8 mouse cellular contexts compared by ENCODE assay signal in the genomic region with DNA sequence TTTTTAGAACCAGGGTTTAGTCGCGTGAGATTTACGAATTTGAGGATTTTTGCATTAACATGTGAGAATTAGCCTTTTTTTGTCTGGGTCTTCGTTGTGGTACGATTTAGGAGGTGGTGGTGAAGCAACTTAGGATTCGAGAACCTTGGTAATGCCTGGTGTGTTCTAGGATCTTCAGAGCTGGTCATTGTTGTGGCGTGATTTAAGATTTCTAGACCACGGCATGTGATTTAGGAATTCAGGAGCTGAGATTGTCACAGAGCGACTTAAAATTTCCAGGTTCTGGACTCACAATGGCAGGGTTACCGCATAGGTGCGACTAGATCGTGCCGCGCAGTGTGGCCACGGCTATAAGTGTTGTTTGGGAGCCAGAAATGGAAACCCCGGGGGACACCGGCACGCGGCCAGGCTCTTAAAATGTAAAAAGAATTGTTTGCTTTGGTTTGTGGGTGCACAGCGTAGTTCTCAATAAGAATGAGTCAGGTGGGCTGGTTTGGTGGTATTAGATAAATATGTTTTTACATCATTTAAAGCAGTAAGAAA. TPM values are rescaled to one million over a fixed set of nuclear protein-coding genes. Genes with fewer than 3 reads are reported as not detected.
DNase-seq lines count a peak whose midpoint lies in the region; ATAC-seq and TF ChIP-seq lines count a peak whose summit lies in the region.

No protein-coding gene starts in this region.

- no peak for ATAC-seq in embryonic facial prominence, embryonic 11.5 days (replicated peaks; ENCODE audit: insufficient number of reproducible peaks, low FRiP score, low TSS enrichment, low read depth)
- no peak for ATAC-seq in intestine, embryonic 15.5 days
- ATAC-seq in neural tube, embryonic 14.5 days (ENCODE audit: low read depth), result no peak
- ATAC-seq in megakaryocyte-erythroid progenitor cell, adult 5-6 weeks (replicated peaks; ENCODE audit: low FRiP score, low TSS enrichment, poor library complexity, severe bottlenecking), result no peak

- no peak for TF ChIP-seq CTCF in lung, adult 2 months (IDR thresholded peaks at IDR 0.05; ENCODE audit: insufficient read depth, low read length)

- WGBS in lung, adult 2 months, result 53% methylated on average over 20 of the region's 20 CpGs
- WGBS in embryonic facial prominence, embryonic 11.5 days, result 52% methylated on average over 20 of the region's 20 CpGs
- WGBS in intestine, embryonic 15.5 days, result 47% methylated on average over 20 of the region's 20 CpGs
- WGBS in neural tube, embryonic 14.5 days, result 54% methylated on average over 20 of the region's 20 CpGs

- peak overlapping the region; percentile 78 for H3K9ac ChIP-seq in embryonic facial prominence, embryonic 11.5 days (replicated peaks; ENCODE audit: low read length)
- peak overlapping the region; percentile 57 for H3K9ac ChIP-seq in intestine, embryonic 15.5 days
- peak overlapping the region; percentile 74 for H3K9ac ChIP-seq in neural tube, embryonic 14.5 days (replicated peaks; ENCODE audit: low read depth, low read length)

- peaks cover 4% of the 10 kb centered on the region for H3K36me3 ChIP-seq in embryonic facial prominence, embryonic 11.5 days (replicated peaks; ENCODE audit: control insufficient read depth, insufficient read depth, low read depth, low read length)
- no peaks in the 10 kb centered on the region for H3K36me3 ChIP-seq in intestine, embryonic 15.5 days
- H3K36me3 ChIP-seq in neural tube, embryonic 14.5 days (ENCODE audit: control insufficient read depth, insufficient read depth, low read length), result peaks cover 12% of the 10 kb centered on the region; the same call in 1 of the 2 replicates

- peak overlapping the region; percentile 12 for H3K4me3 ChIP-seq in lung, adult 2 months (replicated peaks; ENCODE audit: extremely low read depth, low read depth, low read length)
- H3K4me3 ChIP-seq in embryonic facial prominence, embryonic 11.5 days (ENCODE audit: low read depth, low read length), result peak overlapping the region; percentile 56
- peak overlapping the region; percentile 53 for H3K4me3 ChIP-seq in intestine, embryonic 15.5 days (replicated peaks)
- H3K4me3 ChIP-seq in neural tube, embryonic 14.5 days (ENCODE audit: low read depth, low read length), result peak overlapping the region; percentile 57

- H3K4me2 ChIP-seq in embryonic facial prominence, embryonic 11.5 days (ENCODE audit: low read depth, low read length), result peak overlapping the region; percentile 30
- peak overlapping the region; percentile 61 for H3K4me2 ChIP-seq in intestine, embryonic 15.5 days (replicated peaks)
- H3K4me2 ChIP-seq in neural tube, embryonic 14.5 days (ENCODE audit: low read depth, low read length), result peak overlapping the region; percentile 56

- H3K9me3 ChIP-seq in embryonic facial prominence, embryonic 11.5 days (replicated peaks; ENCODE audit: control insufficient read depth, low read length), result peaks cover 8% of the 10 kb centered on the region
- H3K9me3 ChIP-seq in intestine, embryonic 15.5 days, result no peaks in the 10 kb centered on the region
- H3K9me3 ChIP-seq in neural tube, embryonic 14.5 days (ENCODE audit: control insufficient read depth, low read length), result peaks cover 6% of the 10 kb centered on the region

- peak; percentile 13 for DNase-seq in lung, adult 2 months
- DNase-seq in lung, postnatal 10 days, result no peak
- no peak for DNase-seq in embryonic facial prominence, embryonic 11.5 days (ENCODE audit: low spot score)
- DNase-seq in urinary bladder, postnatal 4 days (ENCODE audit: low spot score in 2 of 2), result no peak
- no peak for DNase-seq in T-cell, adult 2 months (ENCODE audit: low spot score)

- H3K4me1 ChIP-seq in lung, adult 2 months (ENCODE audit: control insufficient read depth, insufficient read depth, low read length), result no peaks in the 10 kb centered on the region
- no peaks in the 10 kb centered on the region for H3K4me1 ChIP-seq in embryonic facial prominence, embryonic 11.5 days (ENCODE audit: control insufficient read depth, insufficient read depth, low read length)
- no peaks in the 10 kb centered on the region for H3K4me1 ChIP-seq in intestine, embryonic 15.5 days (replicated peaks)
- peaks cover 4% of the 10 kb centered on the region; the same call in 1 of the 2 replicates for H3K4me1 ChIP-seq in neural tube, embryonic 14.5 days (ENCODE audit: control insufficient read depth, insufficient read depth, low read length)

- H3K27me3 ChIP-seq in embryonic facial prominence, embryonic 11.5 days (ENCODE audit: control insufficient read depth, insufficient read depth, low read length), result no peaks in the 10 kb centered on the region
- no peaks in the 10 kb centered on the region for H3K27me3 ChIP-seq in intestine, embryonic 15.5 days (replicated peaks)
- no peaks in the 10 kb centered on the region for H3K27me3 ChIP-seq in neural tube, embryonic 14.5 days (ENCODE audit: control insufficient read depth, insufficient read depth, low read length)

- TF ChIP-seq POLR2A in lung, adult 2 months (IDR thresholded peaks at IDR 0.05; ENCODE audit: borderline replicate concordance, extremely low read depth, low read depth, low read length), result no peak

- H3K27ac ChIP-seq in embryonic facial prominence, embryonic 11.5 days (replicated peaks; ENCODE audit: low read depth, low read length), result peak overlapping the region; percentile 81
- 0 out of 2 replicates have a peak overlapping the region, but pooled peaks have one; percentile 58 for H3K27ac ChIP-seq in intestine, embryonic 15.5 days
- peak overlapping the region; percentile 80 for H3K27ac ChIP-seq in neural tube, embryonic 14.5 days (ENCODE audit: low read depth, low read length)

RNA-seq across cellular contexts. Expression of gene Mest, which starts 15.2 kb away (rescaled TPM):
- 108 and 160 TPM in 2 replicates for polyA plus RNA-seq in lung, adult 2 months (2012; rRNA removed)
- polyA plus RNA-seq in embryonic facial prominence, embryonic 11.5 days (2014; fragmentation: Nextera tagmentation; extraction: Ambion mirVana), result 1,816 and 1,902 TPM in 2 replicates
- 668 and 710 TPM in 2 replicates for polyA plus RNA-seq in intestine, embryonic 15.5 days (2015; fragmentation: Nextera tagmentation; extraction: Ambion mirVana)
- 353 and 390 TPM in 2 replicates for polyA plus RNA-seq in neural tube, embryonic 14.5 days (2014; fragmentation: Nextera tagmentation; extraction: Ambion mirVana)
- not detected in 2 replicates for total RNA-seq in megakaryocyte-erythroid progenitor cell, adult 5-6 weeks (2014; fragmentation: Nextera tagmentation)
- 0.94 TPM in 1 of 2 replicates, not detected in the other for total RNA-seq in megakaryocyte-erythroid progenitor cell, adult 5-6 weeks (2017)

RNA-seq across cellular contexts. Expression of gene Cep41, which starts 45.0 kb away (rescaled TPM):
- 3.7 and 4.6 TPM in 2 replicates for polyA plus RNA-seq in lung, adult 2 months (2012; rRNA removed)
- polyA plus RNA-seq in embryonic facial prominence, embryonic 11.5 days (2014; fragmentation: Nextera tagmentation; extraction: Ambion mirVana), result 23.7 and 28.1 TPM in 2 replicates
- 9.4 and 9.9 TPM in 2 replicates for polyA plus RNA-seq in intestine, embryonic 15.5 days (2015; fragmentation: Nextera tagmentation; extraction: Ambion mirVana)
- 12.1 and 12.6 TPM in 2 replicates for polyA plus RNA-seq in neural tube, embryonic 14.5 days (2014; fragmentation: Nextera tagmentation; extraction: Ambion mirVana)
- total RNA-seq in megakaryocyte-erythroid progenitor cell, adult 5-6 weeks (2014; fragmentation: Nextera tagmentation), result 17.9 and 22.2 TPM in 2 replicates
- 11.7 and 12.0 TPM in 2 replicates for total RNA-seq in megakaryocyte-erythroid progenitor cell, adult 5-6 weeks (2017)
